Mouse (Mus musculus) heart, postnatal 4 days (tissue): ENCODE data around the gene Rps3. TPM values are rescaled to one million over a fixed set of nuclear protein-coding genes. Genes with fewer than 3 reads are reported as not detected.

Experiments used
- DNase-seq: peaks from one replicate; pipeline ENCODE4 v3.0.0; 2021
- total RNA-seq, 2 experiments: library from RNA; stranded (reverse); gene quantifications; 2 replicates each; pipeline ENCODE4 v1.2.3; 2021

The Rps3 gene
- total RNA-seq, 2 experiments from 2014 or later, result 440 to 487 TPM

DNA sequence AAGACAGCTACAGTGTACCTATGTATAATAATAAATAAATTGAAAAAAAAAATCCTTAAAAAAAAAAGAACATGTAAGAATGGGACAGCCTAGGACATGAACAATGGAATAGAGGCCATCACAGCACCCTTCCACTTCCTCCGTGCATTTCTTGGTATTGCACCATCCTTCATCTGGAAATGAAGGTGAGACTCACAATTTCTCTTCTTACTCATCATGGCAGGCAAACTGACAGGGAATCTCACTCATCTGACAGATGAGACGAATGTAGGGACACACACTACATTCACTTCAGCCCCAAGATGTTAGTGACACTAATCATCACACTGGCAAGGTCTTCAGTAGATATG is 8.0 kb downstream of the Rps3 start:
- DNase-seq, result no peak

DNA sequence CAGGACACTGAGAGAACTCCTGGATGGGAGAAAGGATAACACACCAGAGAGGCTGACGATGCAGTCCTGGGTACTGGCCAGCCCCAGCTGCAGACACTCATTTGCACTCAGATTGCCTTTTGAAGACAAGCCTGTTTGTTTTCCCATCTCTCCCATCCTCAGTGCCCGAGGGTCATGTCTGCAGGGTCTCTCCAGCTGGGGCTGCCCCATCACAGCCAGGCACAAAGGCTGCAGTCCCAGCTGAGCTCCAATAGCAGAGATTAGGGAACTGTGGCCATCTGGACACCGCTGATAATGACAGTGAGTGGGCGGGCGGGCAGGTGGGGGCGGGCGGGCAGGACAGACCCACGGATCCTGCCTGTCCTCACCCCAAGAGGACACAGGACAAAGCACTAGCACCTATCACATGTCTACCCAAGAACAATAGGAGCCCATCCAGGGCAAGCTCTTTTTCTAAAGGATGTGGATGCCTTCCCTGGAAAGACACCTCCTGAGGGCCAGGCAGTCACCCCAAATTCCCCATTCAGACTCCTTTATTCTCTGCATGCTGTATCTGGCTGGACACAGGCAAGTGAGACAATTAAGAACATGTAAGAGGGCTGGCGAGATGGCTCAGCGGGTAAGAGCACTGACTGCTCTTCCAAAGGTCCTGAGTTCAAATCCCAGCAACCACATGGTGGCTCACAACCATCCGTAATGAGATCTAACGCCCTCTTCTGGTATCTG is 8.5 kb downstream of the Rps3 start:
- no peak for DNase-seq

DNA sequence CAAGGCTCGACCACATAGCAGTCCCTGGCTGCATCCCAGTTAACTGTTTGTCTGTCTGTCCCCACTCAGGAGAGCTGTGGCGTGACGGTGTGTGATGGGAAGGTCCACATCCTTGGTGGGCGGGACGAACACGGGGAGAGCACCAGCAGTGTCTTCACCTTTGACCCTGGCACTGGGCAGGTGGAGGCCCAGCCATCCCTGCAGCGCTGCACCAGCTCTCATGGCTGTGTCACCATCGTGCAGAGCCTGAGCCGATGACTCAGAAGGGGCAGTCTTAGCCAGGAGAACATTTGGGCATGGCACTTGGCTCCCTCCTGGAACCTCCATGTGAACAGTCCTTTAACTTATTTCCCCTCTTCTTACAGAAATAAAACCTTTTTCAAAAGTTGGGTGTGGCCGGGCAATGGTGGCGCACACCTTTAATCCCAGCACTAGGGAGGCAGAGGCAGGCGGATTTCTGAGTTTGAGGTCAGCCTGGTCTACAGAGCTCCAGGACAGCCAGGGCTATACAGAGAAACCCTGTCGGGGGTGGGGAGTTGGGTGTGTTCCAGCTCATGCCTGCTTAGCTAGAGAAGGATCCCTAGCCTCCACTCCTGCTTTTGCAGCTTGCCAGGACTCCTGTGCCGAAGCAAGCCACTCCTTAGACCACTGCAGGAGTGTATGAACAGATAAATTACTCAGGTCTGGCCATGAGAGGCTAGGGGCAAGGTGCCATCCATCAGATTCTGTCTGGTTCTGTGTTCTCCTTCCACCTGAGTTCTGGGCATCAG is 9.7 kb downstream of the Rps3 start:
- no peak for DNase-seq

DNA sequence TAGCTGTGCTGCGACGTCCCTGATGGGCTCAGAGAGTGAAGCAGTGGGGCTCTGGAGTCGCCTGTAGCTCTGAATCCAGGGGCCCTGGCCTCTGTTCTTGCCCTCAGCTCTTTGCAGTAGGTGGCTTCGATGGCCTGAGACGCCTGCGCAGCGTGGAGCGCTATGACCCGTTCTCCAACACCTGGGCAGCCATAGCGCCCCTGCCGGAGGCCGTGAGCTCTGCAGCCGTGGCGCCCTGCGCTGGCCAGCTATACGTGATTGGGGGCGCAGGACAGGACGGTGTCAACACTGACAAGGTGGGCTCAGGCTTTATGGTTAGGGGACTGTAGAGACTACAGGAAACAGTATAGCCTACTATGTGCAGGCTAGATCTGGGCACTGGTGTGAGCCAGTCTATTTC is 12.0 kb downstream of the Rps3 start:
- no peak for DNase-seq

DNA sequence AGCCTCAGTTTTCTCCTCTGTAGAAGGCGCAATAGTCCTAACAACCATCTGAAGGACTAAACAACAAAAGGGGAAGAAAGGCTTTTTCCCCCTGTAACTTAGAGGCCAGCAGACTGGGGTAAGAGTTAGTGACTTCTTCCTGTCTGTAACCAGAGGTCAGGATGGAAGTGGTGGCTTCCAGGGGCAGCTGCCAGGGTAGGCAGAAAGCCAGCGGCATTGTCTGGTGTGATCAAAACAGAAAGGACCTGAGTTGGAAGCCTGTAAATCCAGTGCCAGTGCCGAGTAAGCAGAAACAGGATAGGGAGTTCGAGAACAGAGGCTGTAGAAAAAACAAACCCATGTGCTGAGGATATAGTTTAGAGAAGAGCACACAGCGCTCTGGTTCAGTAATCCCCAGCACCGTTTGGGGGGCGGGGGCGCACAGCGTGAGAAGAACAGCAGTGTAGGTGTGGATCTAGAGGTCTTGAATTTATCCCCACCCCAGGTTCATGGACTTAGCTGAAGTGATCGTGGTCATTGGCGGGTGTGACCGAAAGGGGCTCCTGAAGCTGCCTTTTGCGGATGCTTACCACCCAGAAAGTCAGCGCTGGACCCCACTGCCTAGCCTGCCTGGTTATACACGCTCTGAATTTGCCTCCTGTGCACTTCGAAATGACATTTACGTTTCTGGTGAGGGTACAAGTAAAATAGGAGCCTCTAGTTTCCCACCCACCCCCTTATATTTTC is 13.7 kb downstream of the Rps3 start:
- peak; percentile 53 for DNase-seq

DNA sequence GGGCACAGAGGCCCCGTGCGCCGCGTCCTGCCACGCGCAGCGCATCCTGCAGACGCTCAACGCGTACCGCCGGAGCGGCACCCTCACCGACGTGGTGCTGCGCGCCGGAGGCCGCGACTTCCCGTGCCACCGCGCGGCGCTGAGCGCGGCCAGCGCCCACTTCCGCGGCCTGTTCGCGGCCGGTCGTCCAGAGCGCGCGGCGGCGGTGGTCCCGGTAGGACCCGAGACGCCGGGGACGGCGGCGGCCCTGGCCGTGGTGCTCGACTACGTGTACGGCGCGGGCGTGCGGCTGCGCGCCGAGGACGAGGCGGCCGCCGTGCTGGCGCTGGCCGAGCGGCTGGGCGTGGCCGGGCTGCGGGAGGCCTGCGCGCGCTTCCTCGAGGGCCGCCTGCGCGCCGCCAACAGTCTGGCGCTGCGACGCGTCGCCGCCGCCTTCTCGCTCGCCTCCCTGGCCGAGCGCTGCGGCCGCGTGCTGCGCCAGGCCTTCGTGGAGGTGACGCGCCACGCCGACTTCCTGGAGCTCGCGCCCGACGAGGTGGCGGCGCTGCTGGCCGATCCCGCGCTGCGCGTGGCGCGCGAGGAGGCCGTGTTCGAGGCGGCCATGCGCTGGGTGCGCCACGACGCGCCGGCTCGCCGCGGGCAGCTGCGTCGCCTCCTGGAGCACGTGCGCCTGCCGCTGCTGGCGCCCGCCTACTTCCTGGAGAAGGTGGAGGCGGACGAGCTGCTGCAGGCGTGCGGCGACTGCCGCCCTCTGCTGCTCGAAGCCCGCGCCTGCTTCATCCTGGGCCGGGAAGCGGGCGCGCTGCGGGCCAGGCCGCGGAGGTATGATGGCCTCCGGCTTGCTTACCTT is 15.0 kb downstream of the Rps3 start:
- DNase-seq, result peak; percentile 81

- DNase-seq, result peak; percentile 59
Measured at GRCm38 (mm10) chr7:99467916-99468282, 15.6 kb downstream of the Rps3 start.

DNA sequence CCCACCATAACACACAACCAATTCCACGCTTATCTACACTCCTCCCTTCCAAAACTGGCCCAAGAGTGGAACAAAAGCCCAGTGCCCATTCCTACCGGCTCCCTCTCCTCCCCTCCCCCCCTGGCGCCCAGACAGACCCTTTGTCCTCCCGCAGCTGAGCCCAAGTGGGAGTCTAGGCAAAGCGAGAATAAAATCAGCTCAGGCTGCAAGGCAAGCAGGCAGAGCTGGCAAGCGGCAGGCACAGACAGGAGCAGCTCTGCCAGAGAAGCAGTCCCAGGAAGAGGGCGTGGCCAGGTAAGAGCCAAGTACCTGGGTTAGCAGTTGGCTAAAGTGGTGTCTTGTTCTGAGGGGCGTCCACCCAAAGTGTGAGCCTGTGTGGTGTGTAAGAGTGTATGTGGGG is 17.7 kb downstream of the Rps3 start, which contains the start of gene Klhl35:
Gene Klhl35 (plus strand): TSS at position 194 of the 400 bp plus-strand sequence.
- DNase-seq, result no peak

DNA sequence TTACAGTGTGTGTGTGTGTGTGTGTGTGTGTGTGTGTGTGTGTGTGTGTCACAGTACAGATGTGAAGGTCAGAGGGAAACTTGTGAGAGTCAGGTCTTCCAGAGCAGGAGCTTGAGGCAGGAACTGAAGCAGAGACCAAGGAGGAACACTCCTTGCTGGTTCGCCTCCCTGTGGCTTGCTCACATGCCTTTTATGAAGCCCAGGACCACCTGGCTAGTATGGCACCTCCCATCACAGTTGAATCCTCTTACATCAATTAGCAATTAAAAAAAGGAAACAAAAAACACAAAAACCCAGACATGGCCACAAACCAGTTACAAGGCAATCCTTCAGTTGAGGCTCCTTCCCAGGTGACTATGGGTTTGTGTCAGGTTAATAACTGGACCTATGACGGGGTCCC is 20.4 kb downstream of the Rps3 start:
- no peak for DNase-seq

- DNase-seq, result no peak
Measured at GRCm38 (mm10) chr7:99459888-99460652, 23.5 kb downstream of the Rps3 start.

GRCm38 (mm10) chr7:99458849-99459248 is 24.7 kb downstream of the Rps3 start:
- DNase-seq, result no peak

- no peak for DNase-seq
Measured at GRCm38 (mm10) chr7:99454044-99454443, 29.5 kb downstream of the Rps3 start.

- DNase-seq, result no peak
Measured at GRCm38 (mm10) chr7:99452859-99453258, 30.7 kb downstream of the Rps3 start.

- DNase-seq, result peak; percentile 84
Measured at GRCm38 (mm10) chr7:99450703-99451102, 32.8 kb downstream of the Rps3 start.

- DNase-seq, result no peak
Measured at GRCm38 (mm10) chr7:99449751-99450150, 33.8 kb downstream of the Rps3 start.

- no peak for DNase-seq
Measured at GRCm38 (mm10) chr7:99449063-99449462, 34.5 kb downstream of the Rps3 start.

- no peak for DNase-seq
Measured at GRCm38 (mm10) chr7:99448619-99449018, 34.9 kb downstream of the Rps3 start.

- DNase-seq, result no peak
Measured at GRCm38 (mm10) chr7:99447323-99447722, 36.2 kb downstream of the Rps3 start.

DNA sequence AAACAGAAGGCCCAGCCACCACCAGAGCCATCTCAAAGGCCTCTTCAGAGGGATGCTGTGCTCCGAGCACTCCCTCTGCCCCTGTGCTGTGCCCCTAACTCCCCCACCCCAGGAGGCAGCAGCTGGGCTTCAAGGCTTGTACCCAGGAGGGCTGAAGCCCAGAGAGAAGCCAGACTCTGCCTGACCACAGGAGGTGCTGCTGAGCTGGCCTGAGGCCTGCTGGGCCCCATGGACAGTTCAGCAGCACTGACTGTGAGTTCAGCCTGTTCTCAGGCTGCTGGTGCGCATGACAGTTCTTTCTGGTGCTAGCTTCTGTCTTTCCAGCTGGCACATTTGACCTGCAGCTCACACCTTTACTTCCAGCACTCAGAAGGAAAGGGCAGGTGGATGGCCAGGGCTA is 37.7 kb downstream of the Rps3 start:
- DNase-seq, result peak; percentile 39

DNA sequence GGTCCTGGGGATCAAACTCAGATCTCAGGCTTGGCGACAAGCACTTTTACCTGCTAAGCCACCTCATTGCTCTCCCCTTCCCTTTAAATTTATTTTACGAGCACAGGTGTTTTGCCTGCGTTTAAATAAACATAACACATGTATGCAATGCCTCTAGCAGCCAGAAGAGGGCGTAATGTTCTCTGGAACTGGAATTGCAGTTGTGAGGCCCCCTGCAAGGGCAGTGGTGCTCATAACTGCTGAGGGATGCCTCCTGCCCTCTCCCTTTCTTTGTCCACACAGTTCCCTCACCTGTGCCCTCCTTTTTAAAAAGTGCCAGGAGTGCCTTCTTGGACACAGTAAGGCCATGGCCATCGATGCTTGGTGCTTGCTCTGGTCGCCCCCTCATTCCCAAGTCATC is 39.5 kb downstream of the Rps3 start:
- DNase-seq, result peak; percentile 42

- no peak for DNase-seq
Measured at GRCm38 (mm10) chr7:99443164-99443563, 40.4 kb downstream of the Rps3 start.
